Mouse (Mus musculus) leukemia stem cell, adult 10-12 weeks (primary cell): ENCODE data around the gene Fgg. TPM values are rescaled to one million over a fixed set of nuclear protein-coding genes. Genes with fewer than 3 reads are reported as not detected.

Experiments
- polyA plus RNA-seq: library from polyadenylated mRNA; stranded (reverse); fragments of >175 nt; gene quantifications from 2 replicates; pipeline ENCODE4 v1.2.3, GENCODE M21; 2012; ENCODE audit warnings: low replicate concordance

Fgg gene
- not detected in 2 replicates for polyA plus RNA-seq

GRCm38 (mm10) chr3:83007557-83007956 lies at the start of gene Fgg:
Fgg (plus strand) TSS chr3:83007724.

GRCm38 (mm10) chr3:83025475-83026301 lies 18.2 kb downstream of the Fgg start, which contains the start of gene Fga:
Fga (plus strand) TSS chr3:83026076.

GRCm38 (mm10) chr3:83049680-83050079 lies 42.2 kb downstream of the Fgg start, which contains the start of gene Fgb:
Fgb (minus strand) TSS chr3:83049863.

GRCm38 (mm10) chr3:83055281-83056038 lies 47.9 kb downstream of the Fgg start, which contains the start of gene Plrg1:
Plrg1 (plus strand) TSS chr3:83055522.

Other genes starting within 250 kb of the Fgg start
- gene Rbm46, start 131.2 kb upstream of the Fgg start, polyA plus RNA-seq: not detected in 2 replicates
- 0.03 TPM in 1 of 2 replicates, not detected in the other for gene Lrat, start 103.8 kb upstream of the Fgg start, polyA plus RNA-seq
- gene Fga, start 18.4 kb downstream of the Fgg start, polyA plus RNA-seq: not detected in 2 replicates
- not detected in 2 replicates for gene Fgb, start 42.1 kb downstream of the Fgg start, polyA plus RNA-seq
- gene Plrg1, start 47.8 kb downstream of the Fgg start, polyA plus RNA-seq: 4.3 and 7.3 TPM in 2 replicates
- not detected in 2 replicates for gene Dchs2, start 120.2 kb downstream of the Fgg start, polyA plus RNA-seq